Mouse (Mus musculus) urinary bladder, postnatal 14 days (tissue): Measurements from ENCODE around the gene Gm21985.
A peak's percentile ranks its signal among the peaks of the same experiment; 100 is the strongest.

ENCODE experiments used
- DNase-seq: peaks from one replicate; pipeline ENCODE4 v3.0.0; 2021; ENCODE audit warnings: low spot score

Gm21985 gene

GRCm38 (mm10) chr2:112266242-112266592, at the start of gene Gm21985:
TSS of gene Gm21985 (plus strand) at chr2:112266314.
- peak; percentile 42 for DNase-seq

- DNase-seq: no peak
These were observed 48.5 kb upstream of the Gm21985 start for GRCm38 (mm10) chr2:112217614-112218013.

GRCm38 (mm10) chr2:112220880-112221279, 45.2 kb upstream of the Gm21985 start:
- no peak for DNase-seq

GRCm38 (mm10) chr2:112222607-112223006, 43.5 kb upstream of the Gm21985 start:
- no peak for DNase-seq

- no peak for DNase-seq
These were observed 41.8 kb upstream of the Gm21985 start for GRCm38 (mm10) chr2:112224356-112224755.

- no peak for DNase-seq
These were observed 33.5 kb upstream of the Gm21985 start for GRCm38 (mm10) chr2:112232623-112233022.

- DNase-seq: no peak
These were observed 29.5 kb upstream of the Gm21985 start for GRCm38 (mm10) chr2:112236620-112237019.

GRCm38 (mm10) chr2:112238006-112238405, 28.1 kb upstream of the Gm21985 start:
- DNase-seq: no peak

- DNase-seq: peak; percentile 89
These were observed 26.7 kb upstream of the Gm21985 start, which contains the start of gene Lpcat4 for GRCm38 (mm10) chr2:112239212-112239934. TSS of gene Lpcat4 (plus strand) at chr2:112239468.

GRCm38 (mm10) chr2:112239935-112240721, 26.0 kb upstream of the Gm21985 start:
- no peak for DNase-seq

GRCm38 (mm10) chr2:112241787-112242186, 24.3 kb upstream of the Gm21985 start:
- no peak for DNase-seq

GRCm38 (mm10) chr2:112245307-112245706, 20.8 kb upstream of the Gm21985 start:
- peak; percentile 68 for DNase-seq

GRCm38 (mm10) chr2:112246193-112246592, 19.9 kb upstream of the Gm21985 start:
- peak; percentile 34 for DNase-seq

- no peak for DNase-seq
These were observed 18.8 kb upstream of the Gm21985 start for GRCm38 (mm10) chr2:112247323-112247722.

GRCm38 (mm10) chr2:112249780-112250453, 16.2 kb upstream of the Gm21985 start:
- DNase-seq: no peak

- DNase-seq: no peak
These were observed 11.2 kb upstream of the Gm21985 start for GRCm38 (mm10) chr2:112254675-112255515.

GRCm38 (mm10) chr2:112259241-112259962, 6.7 kb upstream of the Gm21985 start, which contains the start of gene Nutm1:
TSS of gene Nutm1 (minus strand) at chr2:112259291.
- DNase-seq: peak; percentile 49

- peak; percentile 82 for DNase-seq
These were observed 4.1 kb upstream of the Gm21985 start, which contains the start of gene Nop10 for GRCm38 (mm10) chr2:112261748-112262653. TSS of gene Nop10 (plus strand) at chr2:112261926.

- no peak for DNase-seq
These were observed 3.3 kb upstream of the Gm21985 start for GRCm38 (mm10) chr2:112262779-112263295.

GRCm38 (mm10) chr2:112264364-112264763, 1.8 kb upstream of the Gm21985 start:
- no peak for DNase-seq
